Mouse (Mus musculus) embryonic facial prominence, embryonic 10.5 days (tissue): ENCODE measurements around the gene Atp2a2. TPM values are rescaled to one million over a fixed set of nuclear protein-coding genes. Genes with fewer than 3 reads are reported as not detected.

Source experiments
- DNase-seq: peaks from one replicate; pipeline ENCODE4 v3.0.0-alpha.2; 2017; ENCODE audit warnings: low spot score
- H3K27ac ChIP-seq: fragments of 300-500 bp; sonication (generic); replicated peaks from 2 replicates; pipeline ENCODE4 v1.5.1; 2016; ENCODE audit warnings: mild to moderate bottlenecking
- H3K27me3 ChIP-seq: fragments of 300-500 bp; sonication (generic); replicated peaks from 2 replicates; pipeline ENCODE4 v1.6.1; 2016; ENCODE audit warnings: low read depth, mild to moderate bottlenecking; ENCODE audit not compliant: poor library complexity, severe bottlenecking
- H3K36me3 ChIP-seq: fragments of 300-500 bp; sonication (generic); replicated peaks from 2 replicates; pipeline ENCODE4 v1.6.1; 2016; ENCODE audit warnings: mild to moderate bottlenecking, moderate library complexity
- H3K4me1 ChIP-seq: fragments of 300-500 bp; sonication (generic); 2 replicates; pipeline ENCODE4 v1.6.1; 2016
- H3K4me3 ChIP-seq: fragments of 300-500 bp; sonication (generic); 2 replicates; pipeline ENCODE4 v1.5.1; 2016; ENCODE audit warnings: mild to moderate bottlenecking, moderate library complexity
- H3K9me3 ChIP-seq: fragments of 300-500 bp; sonication (generic); 2 replicates; pipeline ENCODE4 v1.6.1; 2016; ENCODE audit warnings: mild to moderate bottlenecking
- WGBS: fragments of 180-500 bp; shearing (Covaris S2); methylation state at CpG from one replicate; pipeline ENCODE4 v1.1.7; 2016; 5-methylcytosine and 5-hydroxymethylcytosine counted together
- polyA plus RNA-seq: library from polyadenylated mRNA; unstranded; fragments of >200 nt; fragmentation: Nextera tagmentation; extraction: Ambion mirVana; gene quantifications from 2 replicates; pipeline ENCODE4 v1.2.1, GENCODE M21; 2016

The Atp2a2 gene
- polyA plus RNA-seq = 35.3 and 38.1 TPM in 2 replicates

DNA sequence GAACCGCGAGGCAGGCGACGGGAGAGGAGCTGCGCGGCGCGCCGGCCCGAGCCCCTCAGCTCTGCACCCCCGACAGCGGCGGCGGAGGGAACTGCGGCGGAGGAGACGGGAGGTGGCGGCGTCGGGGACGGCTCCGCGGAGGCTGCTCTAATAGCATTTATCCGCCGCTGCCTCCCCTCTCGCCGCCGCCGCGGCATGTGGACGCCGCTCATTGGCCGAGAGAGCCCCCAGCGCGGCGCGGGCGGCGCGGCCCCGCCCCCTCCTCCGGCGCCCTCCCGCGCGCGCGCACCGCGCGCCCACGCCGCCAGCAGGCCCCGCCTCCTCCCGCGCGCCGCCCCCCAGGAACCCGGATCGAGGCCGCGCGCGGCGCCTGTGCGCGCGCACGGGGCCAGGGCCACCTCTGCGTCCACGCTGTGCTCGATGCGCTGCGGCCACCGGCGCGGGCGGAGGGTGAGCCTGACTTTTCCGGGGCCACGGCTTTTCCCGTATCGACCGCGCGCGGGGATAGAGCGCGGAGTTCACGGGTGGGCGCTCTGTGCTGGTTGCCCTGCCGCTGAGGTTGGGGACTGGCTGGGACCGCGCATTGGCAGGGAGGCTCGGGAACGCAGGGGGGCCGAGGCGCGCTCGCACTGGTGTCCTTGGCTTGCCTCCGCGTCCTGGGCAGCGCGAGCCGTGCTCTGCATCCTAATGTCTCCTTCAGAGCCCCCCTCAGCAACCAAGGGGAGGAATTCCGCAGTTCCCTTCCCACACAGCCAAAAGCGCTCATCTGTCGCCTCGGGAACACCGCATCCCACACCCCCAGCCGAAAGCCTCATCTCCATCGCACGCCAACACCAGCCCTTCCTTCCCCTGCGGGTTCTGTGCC lies at the start of gene Atp2a2:
Gene Atp2a2, minus strand, starts transcription at position 149 of the 865 bp plus-strand sequence.
- under 1% methylated on average over 110 of the region's 113 CpGs for WGBS
- H3K36me3 ChIP-seq = peaks cover 27% of the 10 kb centered on the region
- peak within 1 kb of the TSS; percentile 100 for H3K27ac ChIP-seq
- peak within 1 kb of the TSS; percentile 99 for H3K4me3 ChIP-seq
- peaks cover 5% of the 10 kb centered on the region; the same call in 1 of the 2 replicates for H3K9me3 ChIP-seq
- H3K27me3 ChIP-seq = peaks cover 12% of the 10 kb centered on the region; the same call in 1 of the 2 replicates
- peaks cover 46% of the 10 kb centered on the region for H3K4me1 ChIP-seq
- DNase-seq = peak; percentile 95

DNA sequence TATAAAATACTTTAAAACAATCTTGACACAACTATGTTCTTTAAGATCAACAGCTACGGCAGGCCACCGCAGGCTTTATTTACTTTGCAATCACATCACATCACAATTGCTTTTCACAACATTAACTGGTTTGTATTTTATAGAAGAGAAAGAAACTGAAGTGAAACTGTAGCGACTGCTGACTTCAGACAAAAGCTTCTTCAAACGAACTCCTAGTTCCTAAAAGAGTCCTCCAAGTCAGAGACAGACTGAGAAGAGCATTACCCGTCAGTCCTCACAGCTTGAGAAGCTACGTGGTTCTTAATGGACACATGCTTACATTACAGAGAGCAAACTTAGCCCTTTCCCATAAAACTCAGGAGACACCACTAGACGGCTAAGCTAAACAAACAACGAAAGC lies 48.4 kb upstream of the Atp2a2 start:
- no peaks in the 10 kb centered on the region for H3K27me3 ChIP-seq
- 72% methylated on average over 8 of the region's 8 CpGs for WGBS
- no peaks in the 10 kb centered on the region for H3K9me3 ChIP-seq
- DNase-seq = no peak
- H3K36me3 ChIP-seq = peaks cover 21% of the 10 kb centered on the region
- H3K27ac ChIP-seq = no peak overlapping the region
- H3K4me1 ChIP-seq = peaks cover 13% of the 10 kb centered on the region
- H3K4me3 ChIP-seq = no peak overlapping the region

DNA sequence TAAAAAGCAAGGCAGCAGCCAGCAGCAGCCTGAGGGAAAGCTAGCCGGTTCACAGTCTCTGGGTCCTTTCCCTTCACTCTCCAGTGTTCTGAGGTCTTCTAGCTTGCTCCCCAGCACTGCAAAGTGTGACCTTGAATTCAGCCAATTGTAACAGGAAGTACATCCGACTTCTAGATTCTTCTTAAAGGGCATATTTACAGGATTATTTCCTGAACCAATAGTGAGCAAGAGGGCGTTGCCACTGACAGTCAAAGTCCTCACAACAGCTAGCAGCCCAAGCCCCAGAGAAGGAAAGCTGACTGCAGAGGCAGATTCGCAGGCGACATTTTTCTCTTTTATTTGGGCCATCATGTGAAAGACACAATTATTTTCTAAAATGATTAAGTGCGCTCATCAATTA lies 46.6 kb upstream of the Atp2a2 start:
- no peak for DNase-seq
- Histone ChIP-seq H3K27me3 (no peaks in the 10 kb centered on the region), H3K36me3 (peaks cover 21% of the 10 kb centered on the region), H3K27ac (no peak overlapping the region), H3K4me3 (no peak overlapping the region), H3K4me1 (peaks cover 13% of the 10 kb centered on the region), H3K9me3 (no peaks in the 10 kb centered on the region)
- 72% methylated on average over 6 of the region's 6 CpGs for WGBS

DNA sequence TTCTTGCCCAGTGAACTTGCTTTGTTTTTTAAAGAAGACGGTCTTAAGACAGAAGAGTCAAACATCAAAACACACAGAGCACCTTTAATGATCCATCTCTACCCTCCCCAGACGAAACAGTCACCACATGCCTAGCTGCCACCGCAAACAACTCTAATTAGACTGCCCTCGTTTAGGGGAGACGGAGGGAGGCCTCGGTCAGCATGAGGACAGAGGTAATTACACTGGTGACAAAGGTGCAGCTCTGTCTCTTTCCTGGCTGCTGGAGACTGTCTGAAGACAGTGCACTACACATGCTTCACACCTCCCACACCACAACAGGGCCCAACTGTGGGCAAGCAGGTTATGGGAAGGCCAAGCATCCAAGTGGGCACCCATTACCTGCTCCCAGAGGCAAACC lies 45.8 kb upstream of the Atp2a2 start:
- H3K4me3 ChIP-seq = no peak overlapping the region
- H3K36me3 ChIP-seq = peaks cover 23% of the 10 kb centered on the region
- no peak for DNase-seq
- H3K27ac ChIP-seq = no peak overlapping the region; the same call in 1 of the 2 replicates
- 55% methylated on average over 6 of the region's 6 CpGs for WGBS
- H3K27me3 ChIP-seq = no peaks in the 10 kb centered on the region
- H3K9me3 ChIP-seq = no peaks in the 10 kb centered on the region
- peaks cover 13% of the 10 kb centered on the region for H3K4me1 ChIP-seq

DNA sequence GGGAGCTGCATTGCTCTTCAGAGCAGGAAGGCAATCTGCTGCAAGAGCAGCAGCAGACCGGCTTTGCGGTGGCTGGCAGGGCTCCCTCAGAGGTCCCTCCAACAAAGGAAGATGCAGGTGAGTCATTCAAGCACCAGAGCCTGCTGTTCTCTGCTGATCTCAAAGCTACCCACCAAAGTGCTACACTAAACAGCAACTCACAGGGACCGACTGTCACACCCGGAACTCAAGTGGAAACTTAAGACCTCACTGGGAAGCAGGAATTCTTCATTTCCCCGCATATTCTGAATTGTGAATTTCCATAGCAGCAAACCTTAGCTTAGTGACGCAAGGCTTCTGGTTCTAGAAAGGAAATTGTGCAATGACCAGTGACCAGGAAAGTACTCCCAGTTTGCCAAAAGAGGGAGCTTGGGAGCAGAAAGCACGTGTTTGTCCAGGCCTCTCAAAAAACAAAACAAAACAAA lies 45.3 kb upstream of the Atp2a2 start:
- Histone ChIP-seq H3K9me3 (no peaks in the 10 kb centered on the region), H3K27ac (no peak overlapping the region), H3K4me3 (no peak overlapping the region), H3K27me3 (no peaks in the 10 kb centered on the region), H3K4me1 (peaks cover 13% of the 10 kb centered on the region), H3K36me3 (peaks cover 26% of the 10 kb centered on the region)
- 67% methylated on average over 7 of the region's 7 CpGs for WGBS
- DNase-seq = no peak

DNA sequence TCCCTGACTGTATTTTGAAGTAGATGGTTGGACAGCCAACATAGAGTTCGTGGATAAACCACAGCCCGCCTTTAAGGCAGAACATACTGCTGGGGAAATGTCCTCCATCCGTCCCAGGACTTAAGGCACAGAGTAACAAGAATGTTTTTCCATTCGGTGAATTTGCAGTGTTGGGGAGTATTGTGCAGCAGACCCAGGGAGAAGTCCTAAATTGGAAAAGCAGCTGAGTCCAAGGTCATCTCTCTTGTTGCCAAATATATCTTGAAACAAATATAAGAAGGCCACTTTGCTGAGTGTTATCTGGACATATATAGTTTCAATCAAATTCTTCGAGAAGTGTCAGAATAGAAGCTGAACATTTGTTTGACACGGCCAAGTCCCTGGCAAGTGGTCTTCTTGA lies 41.4 kb upstream of the Atp2a2 start:
- DNase-seq = no peak
- H3K4me3 ChIP-seq = no peak overlapping the region
- H3K9me3 ChIP-seq = no peaks in the 10 kb centered on the region
- peaks cover 41% of the 10 kb centered on the region for H3K36me3 ChIP-seq
- peaks cover 5% of the 10 kb centered on the region for H3K4me1 ChIP-seq
- no peak overlapping the region for H3K27ac ChIP-seq
- H3K27me3 ChIP-seq = no peaks in the 10 kb centered on the region
- WGBS = 93% methylated on average over 6 of the region's 6 CpGs

DNA sequence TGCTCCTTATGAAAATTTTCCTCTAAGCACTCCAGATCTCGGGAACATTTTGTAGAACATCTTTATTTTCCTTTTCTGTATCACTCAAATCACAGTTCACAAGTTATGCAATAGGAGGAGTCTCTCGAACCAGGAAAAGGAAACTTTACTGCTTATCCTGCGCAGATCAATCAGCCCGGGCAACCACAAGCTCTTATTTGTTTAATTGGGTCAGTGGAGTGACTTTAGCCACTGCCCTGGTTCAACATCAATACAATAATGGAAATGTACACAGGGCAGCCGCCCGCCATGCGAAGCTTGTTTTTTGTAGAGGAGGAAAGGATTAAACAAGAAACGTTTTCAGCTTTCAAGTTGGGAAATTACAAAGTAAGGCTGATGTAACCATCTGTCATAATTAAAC lies 39.8 kb upstream of the Atp2a2 start:
- peaks cover 43% of the 10 kb centered on the region for H3K36me3 ChIP-seq
- H3K9me3 ChIP-seq = no peaks in the 10 kb centered on the region
- no peaks in the 10 kb centered on the region for H3K4me1 ChIP-seq
- H3K27ac ChIP-seq = no peak overlapping the region
- WGBS = 90% methylated on average over 8 of the region's 8 CpGs
- DNase-seq = no peak
- H3K27me3 ChIP-seq = no peaks in the 10 kb centered on the region
- no peak overlapping the region for H3K4me3 ChIP-seq

DNA sequence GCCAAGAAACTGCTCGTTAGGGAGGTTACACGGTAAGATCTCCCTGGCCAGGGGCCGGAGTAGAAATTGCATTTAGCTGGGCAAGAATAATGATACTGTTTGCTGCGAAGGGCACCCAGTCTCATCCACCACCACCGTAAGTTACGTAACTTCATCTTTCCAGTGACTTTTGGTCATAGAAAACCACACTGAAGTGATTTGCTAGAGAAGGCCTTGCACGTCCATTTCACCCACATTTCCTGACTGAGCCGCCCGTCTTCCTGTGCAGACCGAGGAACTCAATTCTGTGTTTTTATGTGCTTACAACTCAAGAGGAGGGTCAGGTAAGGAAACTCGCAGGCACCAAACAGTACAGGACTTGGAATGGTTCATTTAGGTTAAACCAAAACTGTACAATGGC lies 36.1 kb upstream of the Atp2a2 start:
- Histone ChIP-seq H3K4me1 (no peaks in the 10 kb centered on the region), H3K27ac (no peak overlapping the region), H3K27me3 (no peaks in the 10 kb centered on the region), H3K4me3 (no peak overlapping the region), H3K9me3 (no peaks in the 10 kb centered on the region), H3K36me3 (peaks cover 29% of the 10 kb centered on the region)
- WGBS = 94% methylated on average over 11 of the region's 11 CpGs
- no peak for DNase-seq

DNA sequence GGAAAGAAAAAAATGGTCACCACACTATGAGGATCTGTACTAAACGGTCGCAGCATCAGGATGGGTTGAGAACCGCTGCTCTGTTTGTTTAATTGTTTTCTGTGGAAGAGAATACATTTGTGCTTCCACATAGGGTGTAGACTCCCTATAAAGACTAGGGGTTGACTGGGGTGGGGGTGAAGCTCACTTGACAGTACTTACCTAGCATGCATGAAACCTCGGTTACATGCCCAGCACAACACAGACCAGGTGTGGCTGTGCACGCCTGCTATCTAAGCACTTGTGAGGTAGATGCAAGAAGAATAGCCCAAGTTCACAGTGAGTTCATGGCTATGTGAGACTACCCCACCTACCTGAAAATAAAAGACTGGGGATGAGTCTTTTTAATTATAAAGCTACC lies 35.6 kb upstream of the Atp2a2 start:
- H3K36me3 ChIP-seq = peaks cover 25% of the 10 kb centered on the region
- no peak overlapping the region for H3K4me3 ChIP-seq
- no peak for DNase-seq
- WGBS = 94% methylated on average over 5 of the region's 5 CpGs
- no peak overlapping the region for H3K27ac ChIP-seq
- H3K4me1 ChIP-seq = no peaks in the 10 kb centered on the region
- no peaks in the 10 kb centered on the region for H3K9me3 ChIP-seq
- no peaks in the 10 kb centered on the region for H3K27me3 ChIP-seq

DNA sequence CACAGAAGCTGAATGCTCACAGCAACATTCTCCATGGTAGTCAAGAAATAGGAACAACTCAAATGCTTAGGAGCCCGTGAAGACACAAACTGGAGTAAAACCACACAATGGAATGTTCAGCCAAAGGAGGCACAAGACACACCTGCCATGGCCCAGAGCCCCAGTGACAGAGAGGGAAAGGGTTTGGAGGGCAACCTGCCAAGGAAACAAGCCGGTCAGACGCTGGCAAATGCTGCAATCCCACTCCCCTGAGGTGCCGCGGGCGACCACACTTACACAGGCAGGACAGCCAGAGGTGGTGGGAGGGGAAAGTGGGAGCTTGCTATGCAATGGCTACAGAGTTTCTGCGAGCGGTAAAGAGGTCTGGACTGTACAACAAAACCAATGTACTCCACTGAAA lies 31.9 kb upstream of the Atp2a2 start:
- WGBS = 89% methylated on average over 8 of the region's 8 CpGs
- Histone ChIP-seq H3K4me3 (no peak overlapping the region), H3K4me1 (peaks cover 17% of the 10 kb centered on the region), H3K27ac (no peak overlapping the region), H3K36me3 (peaks cover 16% of the 10 kb centered on the region), H3K9me3 (no peaks in the 10 kb centered on the region), H3K27me3 (no peaks in the 10 kb centered on the region)
- no peak for DNase-seq

DNA sequence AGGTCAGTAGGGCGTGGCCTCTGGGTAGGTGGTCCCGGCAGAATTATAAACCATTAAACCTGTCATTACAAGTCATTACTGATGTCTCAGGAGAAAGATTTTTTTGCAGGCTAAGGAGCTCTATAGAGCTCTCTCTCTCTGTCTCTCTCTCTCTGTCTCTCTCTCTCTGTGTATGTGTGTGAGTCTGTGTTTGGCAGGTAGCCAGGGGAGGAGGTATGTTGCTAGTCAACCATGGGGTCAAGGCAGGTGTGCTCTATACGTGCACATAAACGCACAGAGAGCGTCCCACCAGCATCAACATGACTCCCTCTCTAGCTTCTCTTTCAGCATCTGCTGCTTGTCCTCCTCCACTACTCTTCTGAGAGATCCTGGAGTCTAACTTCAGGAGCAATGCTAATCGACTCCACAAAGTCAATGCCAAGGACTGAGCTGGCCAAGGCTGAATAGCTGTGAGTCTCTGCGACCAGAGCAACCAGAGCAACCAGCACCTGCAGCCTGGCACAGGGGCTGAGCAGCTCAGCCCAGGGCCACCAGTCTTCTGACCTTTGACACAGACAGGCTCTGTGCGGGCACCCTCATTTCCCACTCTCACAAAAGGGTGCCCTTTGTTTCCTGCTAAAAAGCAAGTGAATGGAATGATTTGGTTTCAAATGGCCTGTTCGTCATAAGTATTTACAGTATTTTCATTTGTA lies 28.0 kb upstream of the Atp2a2 start:
- 86% methylated on average over 9 of the region's 9 CpGs for WGBS
- H3K36me3 ChIP-seq = peaks cover 15% of the 10 kb centered on the region
- DNase-seq = no peak
- no peak overlapping the region for H3K4me3 ChIP-seq
- peaks cover 49% of the 10 kb centered on the region for H3K4me1 ChIP-seq
- H3K9me3 ChIP-seq = no peaks in the 10 kb centered on the region
- H3K27me3 ChIP-seq = no peaks in the 10 kb centered on the region
- H3K27ac ChIP-seq = peak overlapping the region; percentile 84

DNA sequence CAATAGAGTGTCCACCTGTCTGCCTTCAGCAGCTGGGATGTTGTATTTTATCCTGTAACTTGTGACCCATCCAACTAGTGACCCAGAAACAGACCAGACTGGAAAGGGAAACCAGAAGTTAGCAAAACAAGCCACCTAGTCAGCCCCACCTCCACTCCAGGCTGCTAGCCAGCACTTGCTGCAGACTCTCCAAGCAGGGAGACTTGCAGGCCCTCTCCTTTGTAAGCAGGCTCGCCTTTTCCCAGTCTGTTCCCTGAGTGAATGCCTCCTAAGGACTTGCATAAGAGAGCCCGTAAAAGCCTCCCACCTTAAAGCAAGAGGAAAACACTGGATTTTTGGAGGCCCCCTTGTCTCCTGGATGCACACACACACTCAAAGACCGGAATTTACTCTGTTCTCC lies 27.3 kb upstream of the Atp2a2 start:
- Histone ChIP-seq H3K36me3 (peaks cover 15% of the 10 kb centered on the region), H3K9me3 (no peaks in the 10 kb centered on the region), H3K4me3 (no peak overlapping the region), H3K4me1 (peaks cover 55% of the 10 kb centered on the region), H3K27me3 (no peaks in the 10 kb centered on the region), H3K27ac (peak overlapping the region; percentile 84)
- DNase-seq = peak; percentile 21
- 69% methylated on average over 3 of the region's 3 CpGs for WGBS

DNA sequence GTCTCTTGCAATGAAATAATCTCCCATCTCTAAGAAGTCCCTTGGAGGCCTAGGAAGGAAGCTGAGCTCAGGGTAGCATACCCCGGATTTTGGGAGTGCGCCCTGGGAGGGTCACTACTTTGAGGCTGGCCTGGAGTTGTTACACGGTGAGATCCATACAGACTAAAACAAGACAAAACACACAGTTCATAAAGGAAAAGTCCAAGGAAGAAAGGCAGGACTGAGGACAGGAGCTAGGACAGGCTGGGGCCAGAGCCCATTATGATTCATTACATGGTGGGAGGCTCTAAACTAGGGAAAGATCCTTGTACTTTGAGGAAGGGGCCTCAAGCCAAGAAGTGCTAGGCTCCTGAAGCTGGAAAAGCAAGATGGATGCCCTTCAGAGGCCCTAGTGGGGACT lies 26.6 kb upstream of the Atp2a2 start:
- H3K4me3 ChIP-seq = no peak overlapping the region
- H3K36me3 ChIP-seq = peaks cover 15% of the 10 kb centered on the region
- no peaks in the 10 kb centered on the region for H3K27me3 ChIP-seq
- H3K9me3 ChIP-seq = no peaks in the 10 kb centered on the region
- peaks cover 57% of the 10 kb centered on the region for H3K4me1 ChIP-seq
- H3K27ac ChIP-seq = peak overlapping the region; percentile 84
- WGBS = 69% methylated on average over 3 of the region's 3 CpGs
- DNase-seq = peak; percentile 19
